Mouse (Mus musculus): ENCODE data around the gene Sox15.

Sox15 gene

DNA sequence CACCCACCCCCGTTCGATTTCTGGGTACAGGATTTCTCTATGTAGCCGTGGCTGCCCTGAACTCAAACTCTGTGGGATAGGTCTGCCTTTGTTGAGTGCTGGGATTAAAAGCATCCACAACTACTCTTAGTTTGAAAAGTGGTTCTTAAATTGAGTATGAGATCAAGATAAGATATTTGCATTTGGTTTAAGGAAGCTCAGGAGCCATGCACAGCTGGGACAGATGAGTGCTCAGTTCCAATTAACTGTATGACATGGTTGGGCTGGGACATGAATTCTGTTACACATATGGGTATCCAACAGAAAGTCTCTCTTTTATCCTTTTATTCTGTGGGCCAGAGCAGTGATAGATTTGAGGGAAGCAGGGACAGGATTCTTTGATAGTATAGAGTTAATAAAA is 19.6 kb upstream of the Sox15 start:
- DNase-seq (ENCODE audit: low spot score) = no peak

DNA sequence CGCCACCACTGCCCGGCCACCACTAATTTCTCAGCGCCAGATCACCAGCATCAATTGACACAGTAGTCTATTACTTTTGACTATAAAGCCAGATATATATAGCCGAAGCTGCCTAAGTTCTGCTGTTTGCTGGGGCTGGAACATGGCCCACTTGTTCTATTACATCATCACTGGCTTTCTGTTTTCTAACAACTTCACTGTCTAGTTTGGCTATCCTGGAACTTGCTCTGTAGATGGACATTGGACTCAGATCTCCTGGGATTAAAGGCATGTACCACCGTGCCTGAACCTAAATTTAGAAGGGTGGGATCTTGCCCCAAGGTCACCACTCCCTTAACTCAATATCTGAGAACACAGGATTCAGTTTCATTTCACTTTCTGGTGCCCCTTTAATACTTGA is 9.3 kb upstream of the Sox15 start:
- no peak for DNase-seq (ENCODE audit: low spot score)

- DNase-seq (ENCODE audit: low spot score) = no peak
Observed at GRCm38 (mm10) chr11:69653399-69653798, 1.7 kb upstream of the Sox15 start.

DNA sequence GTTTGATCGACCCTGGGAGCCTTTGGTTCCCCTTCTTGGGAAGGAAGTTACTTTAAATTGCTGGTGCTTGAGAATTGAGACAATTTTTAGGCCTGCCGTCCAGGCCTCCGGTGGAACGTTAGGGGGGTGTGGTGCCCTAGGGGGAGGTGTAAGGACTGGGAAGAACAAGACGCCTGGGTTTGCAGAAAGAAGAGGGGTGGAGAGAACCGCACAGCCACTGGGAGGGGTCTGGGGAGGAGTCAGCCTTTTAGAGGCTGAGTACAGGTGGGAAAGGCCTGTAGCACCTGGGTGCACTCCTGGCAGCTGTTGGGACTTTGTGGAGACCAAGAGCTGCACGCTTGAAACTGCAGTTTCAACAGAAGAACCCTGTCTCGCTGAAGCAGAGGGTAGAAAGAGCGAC is 354 bp upstream of the Sox15 start:
- DNase-seq (ENCODE audit: low spot score) = peak; percentile 25

GRCm38 (mm10) chr11:69656065-69656455 is 946 bp downstream of the Sox15 start:
- peak; percentile 46 for DNase-seq (ENCODE audit: low spot score)

GRCm38 (mm10) chr11:69656617-69657461 is 1.7 kb downstream of the Sox15 start:
- DNase-seq (ENCODE audit: low spot score) = peak; percentile 39

GRCm38 (mm10) chr11:69657462-69657881 is 2.4 kb downstream of the Sox15 start:
- no peak for DNase-seq (ENCODE audit: low spot score)

- no peak for DNase-seq (ENCODE audit: low spot score)
Observed at GRCm38 (mm10) chr11:69661221-69661881, 6.2 kb downstream of the Sox15 start.

DNA sequence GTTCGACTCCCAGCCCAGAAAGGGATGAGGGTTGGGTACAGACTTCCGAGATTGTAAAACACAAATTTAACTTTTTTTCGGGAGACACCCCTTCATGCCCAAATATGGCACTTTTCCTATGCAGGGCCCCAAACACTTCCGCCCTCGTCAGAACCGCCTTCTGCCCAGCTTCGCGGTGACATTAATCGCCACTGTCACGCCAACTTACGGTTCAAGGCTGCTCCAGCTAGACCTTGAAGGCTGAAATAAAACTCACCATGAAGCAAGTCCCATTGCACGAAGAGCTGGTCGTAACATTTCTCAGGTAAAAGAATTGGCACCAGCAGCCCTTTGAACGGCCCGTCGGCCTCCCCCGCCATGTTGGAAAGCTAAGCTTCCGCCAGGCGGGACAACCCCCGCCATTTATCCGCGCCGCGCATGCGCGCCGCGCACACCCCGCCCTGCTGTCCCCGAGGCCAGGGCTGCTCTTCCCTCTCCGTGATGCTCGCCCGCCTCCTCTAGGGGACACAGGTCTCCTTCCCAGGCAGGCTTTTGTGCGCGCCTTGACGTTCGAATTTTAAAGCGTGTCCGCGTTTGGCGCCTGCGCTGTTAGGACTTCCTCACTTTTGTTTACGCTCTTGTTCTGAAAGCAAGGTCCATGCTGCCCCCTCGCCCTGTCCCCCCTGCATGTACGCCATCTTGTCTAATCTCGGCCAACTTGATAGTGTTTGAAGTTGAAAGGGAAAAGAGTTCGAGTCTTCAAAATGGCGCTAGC is 7.3 kb downstream of the Sox15 start, which contains the start of gene Mpdu1:
Gene Mpdu1, minus strand, starts transcription at position 430 of the 754 bp plus-strand sequence.
- DNase-seq (ENCODE audit: low spot score) = peak; percentile 81

- no peak for DNase-seq (ENCODE audit: low spot score)
Observed at GRCm38 (mm10) chr11:69662967-69663671, 8.0 kb downstream of the Sox15 start.

DNA sequence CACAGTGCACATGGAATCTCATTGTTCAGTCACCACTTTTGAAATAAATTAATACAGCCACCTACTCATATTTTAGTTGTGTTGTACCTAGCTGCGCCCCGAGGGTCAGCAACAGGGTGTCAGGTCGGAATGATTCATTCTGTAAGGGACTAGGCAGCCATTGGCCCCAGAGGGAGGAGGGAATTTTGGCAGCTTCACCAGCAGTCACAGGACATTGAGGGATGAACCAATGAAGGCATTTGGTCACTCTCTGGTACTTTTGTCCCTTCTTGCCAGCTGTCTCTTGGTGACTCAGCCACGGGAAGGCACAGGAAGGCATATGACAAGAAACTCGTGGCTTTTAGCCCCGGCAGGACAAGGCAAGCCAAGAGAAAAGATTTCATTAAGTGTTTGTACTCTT is 8.7 kb downstream of the Sox15 start:
- DNase-seq (ENCODE audit: low spot score) = no peak

GRCm38 (mm10) chr11:69664841-69665240 is 9.7 kb downstream of the Sox15 start:
- no peak for DNase-seq (ENCODE audit: low spot score)

DNA sequence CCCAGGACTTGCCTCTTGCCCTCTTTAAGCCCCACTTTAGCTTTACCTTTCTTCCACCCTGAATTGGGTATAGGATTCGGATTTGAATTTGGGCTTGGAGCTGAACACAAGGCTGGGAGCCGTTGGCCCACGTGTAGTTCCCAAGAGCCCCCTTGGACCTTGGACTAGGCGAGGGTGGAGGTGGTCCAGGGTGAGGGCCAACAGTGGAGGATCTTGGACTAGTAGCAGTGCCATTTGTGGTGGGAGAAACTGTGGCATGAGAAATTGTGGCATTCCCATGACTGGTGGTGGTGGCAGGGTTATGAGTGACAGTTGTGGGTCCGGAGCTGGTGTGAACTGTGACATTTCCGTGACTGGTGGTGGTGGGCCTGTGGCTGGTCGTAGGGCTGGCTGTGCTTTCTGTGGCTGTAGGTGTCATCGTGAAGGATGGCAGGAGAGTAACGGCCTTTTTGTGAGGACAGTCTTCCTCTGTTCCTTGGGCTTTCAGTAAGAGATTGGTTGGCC is 10.4 kb downstream of the Sox15 start:
- DNase-seq (ENCODE audit: low spot score) = no peak

- peak; percentile 46 for DNase-seq (ENCODE audit: low spot score)
Observed at GRCm38 (mm10) chr11:69665961-69666664, 11.0 kb downstream of the Sox15 start, which contains the start of gene Cd68. Cd68 (minus strand) TSS chr11:69666153.

DNA sequence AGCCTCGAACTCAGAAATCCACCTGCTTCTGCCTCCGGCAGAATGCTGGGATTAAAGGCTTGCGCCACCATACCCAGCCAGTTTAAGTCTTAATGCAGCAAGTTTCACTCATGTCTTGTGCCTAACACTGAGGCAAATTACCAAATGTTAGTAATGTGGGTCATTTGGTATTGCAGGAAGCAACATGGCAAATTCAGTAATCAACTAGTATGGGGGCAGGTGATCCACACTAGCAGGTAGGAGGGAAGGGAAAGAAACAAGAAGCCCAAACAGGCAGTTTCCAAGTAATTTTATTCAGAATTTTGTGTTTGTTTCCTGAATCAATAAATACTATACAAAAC is 11.5 kb downstream of the Sox15 start:
- DNase-seq (ENCODE audit: low spot score) = no peak

DNA sequence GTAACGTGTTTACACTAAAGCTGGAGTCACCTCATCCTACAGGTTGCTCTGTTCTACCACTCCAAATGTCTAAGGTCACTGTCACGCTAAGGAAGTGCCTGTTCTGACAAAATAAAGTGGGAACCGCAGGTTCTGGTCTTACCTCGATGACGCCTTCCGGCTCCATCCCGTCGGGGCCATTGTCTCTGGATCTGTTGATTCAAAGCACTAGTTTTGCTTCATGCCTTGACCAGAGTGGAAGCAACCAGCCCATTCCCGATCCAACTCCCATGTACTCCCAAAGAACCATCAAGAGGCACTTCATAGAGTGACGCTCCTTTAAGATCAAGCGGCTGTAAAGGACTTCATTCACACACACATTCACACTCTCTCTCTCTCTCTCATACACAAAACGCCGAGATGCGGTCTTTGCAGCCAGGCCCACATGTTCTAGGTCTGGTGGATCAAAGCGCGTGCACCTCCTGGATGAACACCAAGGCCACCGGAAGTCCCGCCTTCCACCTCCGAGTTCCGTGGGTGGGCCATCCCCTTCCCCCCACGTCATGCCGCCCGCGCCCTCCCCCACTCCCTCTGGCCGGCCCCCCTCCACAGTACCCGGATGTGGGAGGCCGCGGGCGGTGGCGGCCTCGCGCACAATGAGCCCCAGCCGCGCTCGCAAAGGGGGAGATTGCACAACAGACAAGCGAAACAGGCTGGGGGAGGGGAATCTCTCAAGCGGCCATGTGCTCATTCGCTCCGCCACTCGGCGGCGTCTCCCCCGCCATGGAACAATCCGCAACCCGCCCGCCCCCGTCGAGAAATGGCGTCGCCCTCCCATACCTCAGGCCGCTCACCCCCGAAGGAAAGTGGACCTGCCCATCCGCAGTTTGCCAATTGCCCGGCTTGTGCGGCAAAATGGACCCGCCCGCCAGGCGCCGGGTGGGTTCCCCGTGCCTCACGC is 15.9 kb downstream of the Sox15 start:
- peak; percentile 94 for DNase-seq (ENCODE audit: low spot score)

DNA sequence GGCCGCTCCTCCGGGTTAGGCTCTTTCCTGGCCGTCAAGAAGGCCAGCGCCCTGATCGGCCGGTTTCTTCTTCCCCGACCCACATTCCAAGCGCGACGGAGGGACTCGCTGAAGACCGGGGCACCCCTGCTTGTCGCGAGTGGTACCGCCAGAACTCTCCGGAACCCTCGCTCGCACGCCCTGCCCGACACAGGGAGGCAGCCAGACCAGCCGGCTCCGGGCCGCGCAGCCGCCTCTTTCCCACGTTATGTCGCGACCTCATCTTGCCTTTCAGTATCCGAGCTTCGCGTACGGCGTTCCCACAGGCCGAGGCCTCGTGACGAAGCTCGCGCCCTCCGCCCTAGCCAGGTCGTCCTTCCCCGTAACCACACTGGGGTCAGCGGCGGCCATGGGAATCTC is 16.6 kb downstream of the Sox15 start:
- DNase-seq (ENCODE audit: low spot score) = no peak

DNA sequence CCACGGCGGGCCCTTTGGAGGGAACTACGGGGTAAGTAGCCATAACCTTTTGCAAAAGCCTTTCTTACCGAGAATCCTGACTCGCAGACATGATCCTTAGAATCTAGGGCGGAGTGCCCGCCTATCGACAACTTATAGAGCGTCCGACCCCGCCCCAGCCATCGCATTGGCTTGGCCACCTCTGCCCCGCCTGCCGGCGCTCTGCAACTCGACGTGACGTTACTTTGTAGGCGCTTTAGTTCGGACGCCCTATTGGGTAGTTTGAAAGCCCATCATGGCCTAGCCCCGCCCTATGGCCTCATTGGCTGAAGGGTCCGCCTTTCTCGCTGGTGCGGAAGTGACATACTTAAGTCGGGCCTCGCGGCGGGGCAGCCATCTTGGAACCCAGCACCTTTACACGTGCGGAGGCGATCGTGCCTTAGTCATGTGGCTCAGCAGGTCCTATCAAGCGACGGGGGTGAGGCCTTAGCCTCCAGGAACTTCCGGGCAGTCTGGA is 17.1 kb downstream of the Sox15 start, which contains the start of gene Eif4a1:
Gene Eif4a1, minus strand, starts transcription at position 213 of the 496 bp plus-strand sequence.
- DNase-seq (ENCODE audit: low spot score) = peak; percentile 97

- no peak for DNase-seq (ENCODE audit: low spot score)
Observed at GRCm38 (mm10) chr11:69679144-69679543, 24.0 kb downstream of the Sox15 start.
